Mouse (Mus musculus): Measurements from ENCODE around the gene Mcmbp. TPM values are rescaled to one million over a fixed set of nuclear protein-coding genes. Genes with fewer than 3 reads are reported as not detected.
A peak's percentile ranks its signal among the peaks of the same experiment; 100 is the strongest.
"Not testable (repeated sequence)": the region's sequence is repeated elsewhere in the genome, so short reads cannot be mapped to it uniquely, and the experiment has no call there.

The Mcmbp gene
- polyA plus RNA-seq, 1 experiment from 2014 or later, result 57.9 TPM

- Histone ChIP-seq H3K27me3 (replicated peaks) (no peaks in the 10 kb centered on the region), H3K4me2 (replicated peaks) (peak overlapping the region; percentile 80), H3K36me3 (no peaks in the 10 kb centered on the region), H3K4me3 (replicated peaks) (no peak overlapping the region), H3K27ac (no peak overlapping the region), H3K9me3 (no peaks in the 10 kb centered on the region), H3K4me1 (replicated peaks) (peaks cover 28% of the 10 kb centered on the region), H3K9ac (no peak overlapping the region)
- 66% methylated on average over 2 of the region's 2 CpGs for WGBS
- ATAC-seq, result no peak
Measured at GRCm38 (mm10) chr7:128743898-128744297, 3.6 kb upstream of the Mcmbp start.

GRCm38 (mm10) chr7:128739462-128740277, 625 bp downstream of the Mcmbp start:
- Histone ChIP-seq H3K4me3 (replicated peaks) (peak overlapping the region; percentile 99), H3K27ac (peak overlapping the region; percentile 84), H3K4me2 (replicated peaks) (peak overlapping the region; percentile 73), H3K36me3 (no peaks in the 10 kb centered on the region), H3K4me1 (replicated peaks) (peaks cover 10% of the 10 kb centered on the region), H3K27me3 (replicated peaks) (no peaks in the 10 kb centered on the region), H3K9me3 (no peaks in the 10 kb centered on the region), H3K9ac (peak overlapping the region; percentile 98)
- WGBS, result 0% methylated on average over 80 of the region's 80 CpGs
- ATAC-seq, result peak; percentile 57

- Histone ChIP-seq H3K4me1 (replicated peaks) (peaks cover 10% of the 10 kb centered on the region), H3K9me3 (no peaks in the 10 kb centered on the region), H3K27ac (no peak overlapping the region), H3K4me3 (replicated peaks) (peak overlapping the region; percentile 99), H3K4me2 (replicated peaks) (peak overlapping the region; percentile 73), H3K9ac (peak overlapping the region; percentile 98), H3K36me3 (no peaks in the 10 kb centered on the region), H3K27me3 (replicated peaks) (no peaks in the 10 kb centered on the region)
- WGBS, result under 1% methylated on average over 15 of the region's 15 CpGs
- ATAC-seq, result no peak
Measured at GRCm38 (mm10) chr7:128739116-128739461, 1.2 kb downstream of the Mcmbp start.

GRCm38 (mm10) chr7:128738041-128738440, 2.3 kb downstream of the Mcmbp start:
- 52% methylated on average over 5 of the region's 5 CpGs for WGBS
- H3K4me1 ChIP-seq (replicated peaks), result peaks cover 10% of the 10 kb centered on the region
- no peaks in the 10 kb centered on the region for H3K9me3 ChIP-seq
- no peaks in the 10 kb centered on the region for H3K36me3 ChIP-seq
- peak overlapping the region; percentile 73 for H3K4me2 ChIP-seq (replicated peaks)
- H3K9ac ChIP-seq, result no peak overlapping the region
- H3K27me3 ChIP-seq (replicated peaks), result no peaks in the 10 kb centered on the region
- H3K4me3 ChIP-seq (replicated peaks), result peak overlapping the region; percentile 99; the same call in 1 of the 2 replicates
- no peak overlapping the region for H3K27ac ChIP-seq
- no peak for ATAC-seq

GRCm38 (mm10) chr7:128731585-128731984, 8.7 kb downstream of the Mcmbp start:
- H3K27me3 ChIP-seq (replicated peaks), result no peaks in the 10 kb centered on the region
- no peak overlapping the region for H3K4me2 ChIP-seq (replicated peaks)
- peak; percentile 18; the same call in 1 of the 2 replicates for ATAC-seq
- H3K4me3 ChIP-seq (replicated peaks), result no peak overlapping the region
- no peaks in the 10 kb centered on the region for H3K9me3 ChIP-seq
- WGBS, result 60% methylated on average over 2 of the region's 2 CpGs
- H3K9ac ChIP-seq, result no peak overlapping the region
- no peaks in the 10 kb centered on the region for H3K36me3 ChIP-seq
- H3K27ac ChIP-seq, result 0 out of 2 replicates have a peak overlapping the region, but pooled peaks have one; percentile 11
- peaks cover 17% of the 10 kb centered on the region for H3K4me1 ChIP-seq (replicated peaks)

GRCm38 (mm10) chr7:128728738-128729137, 11.6 kb downstream of the Mcmbp start:
- 61% methylated on average over 10 of the region's 10 CpGs for WGBS
- Histone ChIP-seq H3K27me3 (replicated peaks) (no peaks in the 10 kb centered on the region), H3K36me3 (no peaks in the 10 kb centered on the region), H3K27ac (no peak overlapping the region), H3K4me2 (replicated peaks) (no peak overlapping the region), H3K9me3 (no peaks in the 10 kb centered on the region), H3K9ac (no peak overlapping the region), H3K4me1 (replicated peaks) (peaks cover 21% of the 10 kb centered on the region), H3K4me3 (replicated peaks) (no peak overlapping the region)
- ATAC-seq, result no peak

GRCm38 (mm10) chr7:128727701-128728100, 12.6 kb downstream of the Mcmbp start:
- Histone ChIP-seq H3K27me3 (replicated peaks) (no peaks in the 10 kb centered on the region), H3K9ac (no peak overlapping the region), H3K4me1 (replicated peaks) (peaks cover 20% of the 10 kb centered on the region), H3K9me3 (no peaks in the 10 kb centered on the region), H3K27ac (no peak overlapping the region), H3K4me2 (replicated peaks) (no peak overlapping the region), H3K4me3 (replicated peaks) (no peak overlapping the region), H3K36me3 (0 out of 2 replicates have a peak, but pooled peaks cover 5% of the 10 kb centered on the region)
- ATAC-seq, result no peak
- WGBS, result 64% methylated on average over 5 of the region's 5 CpGs

- Histone ChIP-seq H3K9me3 (no peaks in the 10 kb centered on the region), H3K9ac (no peak overlapping the region), H3K4me3 (replicated peaks) (no peak overlapping the region), H3K27me3 (replicated peaks) (no peaks in the 10 kb centered on the region), H3K27ac (no peak overlapping the region), H3K4me2 (replicated peaks) (no peak overlapping the region), H3K36me3 (0 out of 2 replicates have a peak, but pooled peaks cover 5% of the 10 kb centered on the region), H3K4me1 (replicated peaks) (peaks cover 16% of the 10 kb centered on the region)
- WGBS, result 81% methylated on average over 10 of the region's 10 CpGs
- no peak for ATAC-seq
Measured at GRCm38 (mm10) chr7:128726999-128727398, 13.3 kb downstream of the Mcmbp start.

- Histone ChIP-seq H3K9ac (no peak overlapping the region), H3K27ac (no peak overlapping the region), H3K4me1 (replicated peaks) (0 out of 2 replicates have a peak, but pooled peaks cover 12% of the 10 kb centered on the region), H3K4me3 (replicated peaks) (no peak overlapping the region), H3K9me3 (no peaks in the 10 kb centered on the region), H3K36me3 (peaks cover 9% of the 10 kb centered on the region; the same call in 1 of the 2 replicates), H3K27me3 (replicated peaks) (no peaks in the 10 kb centered on the region), H3K4me2 (replicated peaks) (no peak overlapping the region)
- ATAC-seq, result 0 out of 2 replicates have a peak, but pooled peaks have one; percentile 6
- WGBS, result 82% methylated on average over 9 of the region's 9 CpGs
Measured at GRCm38 (mm10) chr7:128725189-128725588, 15.1 kb downstream of the Mcmbp start.

GRCm38 (mm10) chr7:128724761-128725160, 15.5 kb downstream of the Mcmbp start:
- no peak overlapping the region for H3K27ac ChIP-seq
- WGBS, result 29% methylated on average over 4 of the region's 4 CpGs
- no peaks in the 10 kb centered on the region for H3K9me3 ChIP-seq
- H3K4me3 ChIP-seq (replicated peaks), result no peak overlapping the region
- peaks cover 12% of the 10 kb centered on the region; the same call in 1 of the 2 replicates for H3K36me3 ChIP-seq
- H3K9ac ChIP-seq, result no peak overlapping the region
- peak; percentile 84 for ATAC-seq
- H3K27me3 ChIP-seq (replicated peaks), result no peaks in the 10 kb centered on the region
- 0 out of 2 replicates have a peak, but pooled peaks cover 12% of the 10 kb centered on the region for H3K4me1 ChIP-seq (replicated peaks)
- H3K4me2 ChIP-seq (replicated peaks), result no peak overlapping the region

- no peak for ATAC-seq
- no peak overlapping the region for H3K4me3 ChIP-seq (replicated peaks)
- no peak overlapping the region for H3K27ac ChIP-seq
- H3K9me3 ChIP-seq, result no peaks in the 10 kb centered on the region
- no peak overlapping the region for H3K4me2 ChIP-seq (replicated peaks)
- H3K4me1 ChIP-seq (replicated peaks), result no peaks in the 10 kb centered on the region
- H3K36me3 ChIP-seq, result peaks cover 53% of the 10 kb centered on the region
- H3K9ac ChIP-seq, result no peak overlapping the region
- no peaks in the 10 kb centered on the region for H3K27me3 ChIP-seq (replicated peaks)
- 76% methylated on average over 4 of the region's 4 CpGs for WGBS
Measured at GRCm38 (mm10) chr7:128717991-128718390, 22.3 kb downstream of the Mcmbp start.

- no peak overlapping the region for H3K9ac ChIP-seq
- peak; percentile 83 for ATAC-seq
- 24% methylated on average over 4 of the region's 4 CpGs for WGBS
- H3K4me3 ChIP-seq (replicated peaks), result no peak overlapping the region
- peaks cover 39% of the 10 kb centered on the region for H3K36me3 ChIP-seq
- H3K27ac ChIP-seq, result no peak overlapping the region
- H3K27me3 ChIP-seq (replicated peaks), result no peaks in the 10 kb centered on the region
- no peaks in the 10 kb centered on the region for H3K9me3 ChIP-seq
- no peaks in the 10 kb centered on the region for H3K4me1 ChIP-seq (replicated peaks)
- no peak overlapping the region for H3K4me2 ChIP-seq (replicated peaks)
Measured at GRCm38 (mm10) chr7:128705735-128706134, 34.6 kb downstream of the Mcmbp start.

GRCm38 (mm10) chr7:128699959-128700358, 40.3 kb downstream of the Mcmbp start:
- not testable (repeated sequence) for H3K9me3 ChIP-seq; H3K9ac ChIP-seq; H3K4me2 ChIP-seq (replicated peaks); H3K27ac ChIP-seq; H3K27me3 ChIP-seq (replicated peaks); H3K4me1 ChIP-seq (replicated peaks); ATAC-seq; H3K4me3 ChIP-seq (replicated peaks)
- peaks cover 27% of the 10 kb centered on the region for H3K36me3 ChIP-seq
- 80% methylated on average over 6 of the region's 6 CpGs for WGBS

All from intestine, embryonic 15.5 days (tissue).